Mouse (Mus musculus): Measurements from ENCODE around the gene Pgk1. TPM values are rescaled to one million over a fixed set of nuclear protein-coding genes. Genes with fewer than 3 reads are reported as not detected.
A peak's percentile ranks its signal among the peaks of the same experiment; 100 is the strongest.

The Pgk1 gene
- polyA plus RNA-seq, 1 experiment from 2014 or later: 720 TPM

- CTCF ChIA-PET: interaction anchor here (0.8 kb wide), 1 partner anchor 12 kb away, joined by 3 read pairs; no protein-coding TSS in a partner anchor
- in situ Hi-C loops (cut with MboI; ENCODE audit: low pct_unique_long_range_greater_than_20kb): loop anchor here (10.0 to 25.0 kb wide), 2 partner anchors 184 to 1087 kb away; partner anchors contain the start of genes Cox7b, Magee1 and Magt1
- ATAC-seq (no peak), DNase-seq (ENCODE audit: low read depth, low spot score) (no peak)
- POLR2A ChIA-PET: no interaction called here
- H3K27me3 ChIP-seq: no peaks in the 10 kb centered on the region
- TF ChIP-seq CTCF (IDR thresholded peaks at IDR 0.05): peak; percentile 26
Measured at GRCm38 (mm10) chrX:106198904-106199303, 12.0 kb downstream of the Pgk1 start.

GRCm38 (mm10) chrX:106209100-106209499, 22.2 kb downstream of the Pgk1 start:
- CTCF ChIA-PET: no interaction called here
- in situ Hi-C loops (cut with MboI; ENCODE audit: low pct_unique_long_range_greater_than_20kb): no loop called here
- DNase-seq (ENCODE audit: low read depth, low spot score) (no peak), ATAC-seq (no peak)
- no peak for TF ChIP-seq CTCF (IDR thresholded peaks at IDR 0.05)
- H3K27me3 ChIP-seq: peaks cover 2% of the 10 kb centered on the region
- POLR2A ChIA-PET: no interaction called here

- CTCF ChIA-PET: no interaction called here
- POLR2A ChIA-PET: no interaction called here
- ATAC-seq: peak; percentile 86
- no peak for DNase-seq (ENCODE audit: low read depth, low spot score)
- H3K27me3 ChIP-seq: peaks cover 30% of the 10 kb centered on the region
- TF ChIP-seq CTCF (IDR thresholded peaks at IDR 0.05): no peak
- in situ Hi-C loops (cut with MboI; ENCODE audit: low pct_unique_long_range_greater_than_20kb): no loop called here
Measured at GRCm38 (mm10) chrX:106219171-106220032, 32.5 kb downstream of the Pgk1 start.

DNA sequence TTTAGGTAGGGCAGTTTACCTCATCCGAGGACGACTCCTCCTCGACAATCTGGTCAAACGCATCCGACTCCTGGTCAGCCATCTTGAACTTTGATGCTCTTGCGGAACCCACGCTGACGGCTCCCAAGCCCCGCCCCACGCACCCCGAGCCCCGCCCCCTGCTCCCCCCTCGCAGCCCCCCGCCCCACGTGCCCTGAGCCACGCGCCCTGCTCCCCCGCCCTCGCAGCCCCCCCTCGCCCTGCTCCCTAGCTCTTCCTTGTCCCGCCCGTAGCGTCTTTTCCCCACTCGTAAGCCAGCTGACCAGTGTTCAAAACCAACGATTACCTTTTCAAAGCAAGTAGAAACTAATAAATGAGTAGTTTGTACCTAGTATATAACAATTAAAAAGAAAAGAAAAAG, 34.2 kb downstream of the Pgk1 start, which contains the start of gene Taf9b:
TSS of gene Taf9b (minus strand) at position 101 of the 400 bp plus-strand sequence.
- CTCF ChIA-PET: no interaction called here
- ATAC-seq (no peak), DNase-seq (ENCODE audit: low read depth, low spot score) (no peak)
- TF ChIP-seq CTCF (IDR thresholded peaks at IDR 0.05): no peak
- H3K27me3 ChIP-seq: peaks cover 37% of the 10 kb centered on the region
- POLR2A ChIA-PET: interaction anchor here (0.5 kb wide), 1 partner anchor 1609 kb away, joined by 4 read pairs; no protein-coding TSS in a partner anchor
- in situ Hi-C loops (cut with MboI; ENCODE audit: low pct_unique_long_range_greater_than_20kb): no loop called here

Other genes with a start within 250 kb of the Pgk1 start
- 64.4 TPM for gene Magt1, start 175.2 kb upstream of the Pgk1 start, polyA plus RNA-seq (2021)
- gene Cox7b, start 171.4 kb upstream of the Pgk1 start, polyA plus RNA-seq (2021): 1,256 TPM
- gene Atp7a, start 159.8 kb upstream of the Pgk1 start, polyA plus RNA-seq (2021): 19.9 TPM
- not detected for gene Tlr13, start 43.9 kb upstream of the Pgk1 start, polyA plus RNA-seq (2021)
- 4.8 TPM for gene Taf9b, start 34.1 kb downstream of the Pgk1 start, polyA plus RNA-seq (2021)
- not detected for gene Fnd3c2, start 68.3 kb downstream of the Pgk1 start, polyA plus RNA-seq (2021)